Mouse (Mus musculus): ENCODE data around the gene Mpped2.
A peak's percentile ranks its signal among the peaks of the same experiment; 100 is the strongest.

Mpped2 gene

DNA sequence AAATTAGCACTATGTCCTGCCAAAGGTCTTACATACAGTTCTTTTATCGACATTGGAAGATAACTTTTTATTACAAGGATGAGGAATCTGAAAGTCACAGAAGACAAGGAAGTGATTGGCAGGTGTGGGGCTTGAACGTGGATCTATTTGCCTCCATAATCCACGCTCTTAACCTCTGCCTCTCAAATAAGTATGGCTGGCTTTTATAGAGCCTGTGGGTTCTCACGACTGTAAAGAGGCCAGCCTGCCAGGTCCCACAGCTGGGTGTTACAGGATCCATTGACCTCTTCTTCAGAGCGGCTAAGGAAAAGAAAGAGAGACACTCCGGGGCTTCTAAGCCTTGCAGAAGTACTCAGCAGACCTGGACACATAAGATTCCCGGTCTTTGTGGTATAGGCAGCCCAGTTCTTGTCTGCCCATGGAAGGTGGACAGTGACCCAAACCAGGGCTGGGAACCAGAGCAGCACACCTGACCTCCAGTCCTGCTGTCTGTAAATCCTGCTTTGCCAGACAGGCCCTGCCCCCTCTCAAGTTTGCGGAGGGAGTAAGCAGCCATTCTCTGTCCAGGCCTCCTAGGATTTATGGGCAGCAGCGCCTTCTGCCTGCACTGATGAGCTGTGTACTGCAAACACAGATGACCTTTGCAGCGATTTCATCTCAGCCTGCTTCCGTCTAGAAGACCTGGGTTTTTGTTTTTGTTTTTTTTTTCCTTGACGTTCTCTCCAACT, 162.7 kb downstream of the Mpped2 start:
- DNase-seq (ENCODE audit: extremely low spot score): no peak

DNA sequence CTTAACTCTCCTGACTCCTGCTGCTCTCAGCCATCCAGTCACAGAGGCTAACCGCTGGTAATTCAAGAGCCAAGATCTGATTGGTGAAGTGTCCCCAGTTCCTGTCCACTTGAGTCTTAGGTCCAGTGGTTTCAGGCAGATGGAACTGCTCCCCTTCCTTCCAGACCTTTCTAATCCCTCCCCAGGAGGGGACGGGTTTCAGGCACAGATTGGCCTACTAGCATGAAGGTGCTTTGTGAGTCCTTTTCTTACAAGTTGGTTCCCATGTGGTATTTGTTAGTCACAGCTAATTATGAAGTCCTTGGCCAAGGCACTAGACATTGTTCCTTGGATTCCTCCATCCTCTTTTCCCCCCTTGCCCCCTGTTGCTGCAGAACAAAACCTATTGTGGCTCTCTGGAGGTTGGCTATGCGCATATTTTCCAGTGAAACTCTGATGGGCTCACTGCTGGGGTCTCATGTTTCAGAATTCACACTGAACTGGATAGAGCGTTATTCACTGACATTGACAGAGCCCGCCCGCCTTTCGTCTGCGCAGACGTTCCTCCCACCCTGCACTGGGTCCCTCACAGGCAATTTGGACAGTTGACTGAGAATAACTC, 163.4 kb downstream of the Mpped2 start:
- peak; percentile 68 for DNase-seq (ENCODE audit: extremely low spot score)

DNA sequence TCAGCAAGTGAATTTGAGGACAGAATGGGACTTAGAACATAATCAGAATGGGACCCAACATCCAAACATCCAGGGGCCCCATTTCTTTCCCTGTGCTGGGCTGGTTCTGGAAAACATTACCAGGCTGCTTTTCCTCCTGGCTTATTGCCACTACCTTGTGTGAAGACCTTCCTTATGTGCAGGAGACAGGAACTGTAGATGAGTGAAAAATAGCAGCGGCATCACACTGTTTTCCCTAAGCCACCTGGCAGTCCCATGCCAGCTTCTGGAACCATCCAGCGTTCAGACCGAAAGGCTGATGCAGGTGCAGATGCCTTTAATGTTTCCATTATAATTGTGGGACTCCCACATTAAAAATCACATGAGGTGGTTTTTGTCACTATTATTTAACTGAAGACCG, 164.2 kb downstream of the Mpped2 start:
- DNase-seq (ENCODE audit: extremely low spot score): no peak

- DNase-seq (ENCODE audit: extremely low spot score): no peak
These were observed 164.6 kb downstream of the Mpped2 start for GRCm38 (mm10) chr2:106857711-106858110.

DNA sequence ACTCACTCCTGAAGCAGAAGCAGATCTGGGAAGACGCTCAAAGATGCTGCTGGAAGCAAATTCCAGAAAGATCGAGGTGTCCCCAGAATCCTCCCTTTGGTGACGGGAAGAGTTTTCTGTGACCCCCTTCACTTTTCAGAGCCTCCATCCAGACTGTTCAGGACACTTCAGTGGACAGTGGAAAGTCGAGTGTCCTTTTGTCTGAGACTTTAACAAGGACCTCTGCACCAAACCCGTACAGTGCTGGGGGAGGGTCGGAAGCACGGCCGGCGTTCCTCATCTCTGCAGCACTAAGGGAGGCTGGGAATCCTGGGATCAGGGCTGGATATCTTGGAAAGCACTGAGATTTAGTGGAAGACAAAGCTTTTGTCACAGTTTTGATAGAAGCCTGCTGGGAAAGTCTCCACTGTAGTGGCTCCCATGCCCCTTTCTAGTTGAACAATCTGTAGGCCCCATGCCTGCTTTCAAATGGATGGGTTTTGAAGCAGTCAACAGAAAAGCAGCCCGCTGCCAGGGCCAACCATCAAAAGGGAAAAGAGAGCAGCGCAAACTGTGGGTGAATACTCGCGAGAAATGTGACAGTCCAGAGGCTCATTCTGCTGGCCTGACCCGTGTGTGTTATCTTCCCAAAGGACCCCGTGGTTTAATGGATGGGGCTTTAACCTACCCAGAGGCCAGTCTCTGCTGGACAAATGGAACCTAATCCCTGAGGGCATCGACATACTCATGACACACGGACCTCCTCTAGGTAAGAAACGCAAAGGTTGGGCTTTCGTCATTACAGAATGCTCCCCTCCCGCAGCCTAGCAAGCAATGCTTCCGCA, 168.0 kb downstream of the Mpped2 start:
- no peak for DNase-seq (ENCODE audit: extremely low spot score)

GRCm38 (mm10) chr2:106863050-106863653, 170.1 kb downstream of the Mpped2 start:
- DNase-seq (ENCODE audit: extremely low spot score): no peak

DNA sequence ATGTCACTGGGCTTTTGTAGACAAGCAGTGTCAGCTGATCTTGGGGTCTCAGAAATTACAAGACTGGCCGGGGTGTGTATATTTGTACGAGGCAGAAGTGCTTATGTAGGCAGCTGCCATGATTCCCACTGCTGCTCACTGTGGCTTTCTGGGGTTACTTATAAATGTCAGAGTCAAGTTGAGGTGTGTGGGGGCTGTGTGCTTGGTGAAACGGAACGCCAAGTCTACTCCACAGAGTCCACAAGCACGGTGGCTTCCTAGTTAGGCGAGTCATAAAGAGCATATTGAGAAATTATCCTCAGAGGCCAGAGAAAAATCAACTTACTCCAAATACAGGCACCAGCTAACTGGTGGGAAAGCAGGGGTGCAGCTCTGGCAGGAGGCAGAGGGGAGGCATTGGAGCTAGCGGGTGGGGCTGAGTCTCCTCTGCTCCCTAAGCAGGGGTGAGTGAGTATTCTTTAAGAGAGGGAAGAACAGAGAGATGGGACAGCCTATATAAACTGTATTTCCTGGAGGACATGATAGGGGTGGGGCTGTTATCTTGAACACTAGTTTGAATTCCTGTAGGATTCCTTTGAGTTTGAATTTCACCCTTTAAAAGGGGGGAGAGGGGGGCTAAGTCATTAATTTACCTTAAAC, 172.2 kb downstream of the Mpped2 start:
- no peak for DNase-seq (ENCODE audit: extremely low spot score)

DNA sequence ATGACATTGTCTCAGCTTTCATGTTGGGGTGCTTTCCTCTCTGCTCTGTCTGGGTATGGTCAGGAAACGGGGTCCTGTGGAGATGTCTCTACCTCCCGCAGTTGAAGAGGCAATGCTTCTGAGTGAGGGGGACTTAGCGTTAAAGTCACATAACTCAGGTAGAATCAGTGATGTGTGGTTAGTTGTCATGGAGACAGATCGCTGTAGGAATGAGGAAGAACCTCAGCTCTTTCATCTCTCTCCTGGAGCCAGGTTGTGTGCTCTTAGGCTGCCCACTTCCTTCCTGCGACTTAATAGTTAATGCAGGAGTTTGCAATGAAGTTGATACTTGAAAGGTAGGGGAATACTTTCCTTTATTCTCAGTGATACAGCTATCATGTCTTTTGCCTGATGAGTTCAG, 173.2 kb downstream of the Mpped2 start:
- no peak for DNase-seq (ENCODE audit: extremely low spot score)

DNA sequence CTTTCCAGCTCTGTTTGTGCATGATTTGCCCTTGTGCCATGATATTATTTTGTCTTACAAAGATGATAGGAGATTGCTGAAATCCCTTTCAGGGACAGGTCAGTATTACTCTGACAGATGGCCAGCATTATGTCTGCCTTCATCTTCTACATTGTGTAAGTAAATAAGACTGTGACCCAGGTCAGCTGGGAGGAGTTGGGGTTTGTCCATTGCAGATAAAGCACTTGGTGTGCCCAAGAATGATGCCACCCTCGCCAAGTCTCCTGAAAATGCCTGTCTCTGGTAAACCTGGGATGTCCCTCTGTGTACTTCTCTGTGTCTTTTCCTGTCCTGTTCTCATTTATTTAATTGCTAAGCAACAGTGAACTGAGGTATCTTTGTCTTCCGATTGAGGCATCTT, 177.8 kb downstream of the Mpped2 start:
- no peak for DNase-seq (ENCODE audit: extremely low spot score)

DNA sequence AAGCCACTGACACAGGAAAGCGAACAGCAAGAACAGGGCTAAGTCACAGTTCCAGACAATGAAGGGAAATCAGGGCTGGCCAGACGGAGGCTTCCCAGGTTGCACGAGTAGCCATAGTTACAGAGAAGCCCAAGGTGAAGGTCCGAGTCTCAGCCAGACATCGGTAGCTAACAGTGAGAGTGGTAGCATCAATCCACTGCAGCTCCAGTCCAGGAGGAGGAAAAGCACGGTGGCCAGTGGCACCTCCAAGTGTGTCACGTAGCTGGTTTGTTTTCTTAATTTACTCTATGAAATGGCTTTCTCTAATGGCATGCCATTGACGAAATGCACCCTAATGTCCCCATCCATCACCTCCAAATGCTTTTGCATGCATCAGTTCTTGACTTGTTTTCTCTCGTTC, 180.1 kb downstream of the Mpped2 start:
- no peak for DNase-seq (ENCODE audit: extremely low spot score)

DNA sequence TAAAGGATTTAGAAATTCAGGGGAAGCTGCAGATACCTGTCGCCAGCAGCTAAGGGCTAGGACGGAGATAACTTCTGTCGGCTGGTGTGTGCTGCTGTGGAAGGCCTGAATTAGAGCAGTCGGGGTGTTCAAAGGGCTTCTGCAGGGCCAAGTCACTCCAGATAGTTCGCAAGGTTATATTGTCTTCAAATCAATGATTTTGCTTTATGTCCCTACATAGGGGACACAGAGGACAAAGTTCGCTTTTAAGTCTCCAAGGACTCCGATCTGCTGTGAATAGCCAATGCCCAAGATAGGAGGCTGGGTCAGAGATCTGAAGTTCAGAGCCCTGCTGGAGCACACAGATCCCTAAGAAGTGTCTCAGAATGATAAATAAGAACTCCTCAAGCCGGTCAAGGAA, 190.3 kb downstream of the Mpped2 start:
- DNase-seq (ENCODE audit: extremely low spot score): no peak

DNA sequence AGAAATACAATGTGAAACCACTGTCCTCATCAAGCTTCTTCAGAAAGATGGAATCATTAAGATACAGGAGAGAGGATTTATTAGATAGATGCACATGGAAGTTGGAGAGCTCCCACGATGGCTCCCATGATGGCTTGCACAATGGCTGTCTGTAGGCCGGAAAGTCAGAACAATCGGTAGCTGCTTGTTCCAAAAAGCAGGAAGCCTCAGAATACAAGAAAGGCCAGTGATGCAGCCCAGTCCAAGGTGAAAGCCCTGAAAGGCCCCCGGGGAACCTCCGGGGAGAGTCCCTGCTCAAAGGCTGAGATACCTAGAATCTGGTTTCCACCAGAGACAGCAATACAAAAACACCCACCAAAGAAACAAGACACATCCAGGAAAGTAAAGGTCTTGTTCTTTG, 195.1 kb downstream of the Mpped2 start:
- no peak for DNase-seq (ENCODE audit: extremely low spot score)

GRCm38 (mm10) chr2:106889297-106890000, 196.4 kb downstream of the Mpped2 start:
- peak; percentile 10 for DNase-seq (ENCODE audit: extremely low spot score)

DNA sequence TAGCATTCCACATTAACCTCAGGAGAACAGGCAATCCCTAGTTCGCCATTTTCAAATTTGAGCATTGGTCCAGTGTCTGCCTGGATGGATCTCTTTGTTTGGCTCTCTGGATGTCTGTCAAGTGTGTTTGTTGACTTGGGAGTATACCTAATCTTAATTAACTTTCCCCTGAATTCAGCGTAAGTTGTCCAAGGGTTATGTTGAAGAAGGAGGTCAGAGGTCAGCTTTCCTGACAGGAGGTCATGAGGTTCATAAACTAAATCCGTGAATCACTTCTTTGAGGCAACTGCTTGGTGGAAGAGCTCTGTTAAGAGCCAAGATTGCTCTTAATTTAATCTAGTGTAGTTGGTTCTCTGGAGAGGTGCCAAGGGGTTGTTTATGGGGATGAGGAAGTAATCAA, 200.3 kb downstream of the Mpped2 start:
- peak; percentile 26 for DNase-seq (ENCODE audit: extremely low spot score)

DNA sequence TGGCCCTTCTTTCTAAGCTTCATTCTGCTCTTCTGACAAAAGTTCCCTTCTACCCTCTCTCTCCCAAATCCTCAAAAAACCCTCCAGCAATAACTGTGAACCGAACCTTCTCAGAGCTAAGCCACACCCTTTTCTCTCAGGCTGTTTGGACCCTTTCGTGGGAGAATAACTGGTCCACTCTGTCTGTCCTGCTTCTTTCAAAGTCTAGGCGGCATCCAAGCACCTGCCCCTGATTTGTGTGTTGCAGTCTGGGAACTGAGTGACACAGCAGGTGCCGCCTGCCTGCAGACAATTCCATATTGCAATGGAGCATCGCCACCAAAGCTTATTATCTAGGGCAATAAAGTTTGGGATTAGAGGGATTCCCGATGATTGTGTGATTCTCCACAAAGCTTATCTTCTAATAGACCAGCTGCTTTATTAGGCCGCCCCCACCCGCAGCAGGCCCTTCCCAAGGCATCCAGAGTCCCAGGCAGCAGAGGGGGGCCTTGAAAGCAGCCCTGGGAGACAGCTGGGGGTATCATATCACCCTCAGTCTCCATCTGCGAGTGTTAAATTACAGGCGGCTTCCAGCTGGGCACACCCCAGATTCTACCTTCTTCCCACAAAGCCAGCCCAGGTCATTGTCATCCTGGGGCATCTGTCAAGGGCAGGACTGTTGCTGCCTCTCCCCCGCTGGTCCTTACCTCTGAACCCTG, 202.4 kb downstream of the Mpped2 start:
- DNase-seq (ENCODE audit: extremely low spot score): peak; percentile 9

GRCm38 (mm10) chr2:106896024-106896384, 202.9 kb downstream of the Mpped2 start:
- DNase-seq (ENCODE audit: extremely low spot score): no peak

DNA sequence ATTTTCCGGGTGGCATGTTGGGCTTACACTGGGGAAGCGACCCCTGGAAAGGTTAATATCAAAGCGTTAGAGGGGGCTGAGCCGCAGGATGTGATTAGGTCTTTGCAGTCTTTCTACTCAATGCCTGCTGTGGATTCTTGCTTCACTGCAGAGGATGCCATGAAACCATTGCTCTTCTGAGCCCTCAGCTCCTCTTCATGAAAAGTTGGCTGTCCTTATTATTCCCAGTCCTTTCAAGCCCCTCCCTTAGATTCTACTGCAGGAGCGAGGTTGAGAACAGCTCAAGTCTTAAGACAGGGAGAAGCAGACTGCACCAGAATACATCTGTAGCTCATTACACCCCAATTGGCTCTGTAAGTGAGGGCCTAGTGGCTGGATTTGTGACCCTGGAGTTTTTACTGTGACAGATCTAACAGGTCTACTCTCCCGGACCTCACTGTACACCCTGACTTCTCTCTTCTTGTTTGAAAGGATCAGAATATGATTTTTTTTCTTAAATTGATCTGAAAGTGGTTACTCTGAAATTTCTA, 218.9 kb downstream of the Mpped2 start:
- DNase-seq (ENCODE audit: extremely low spot score): no peak

Data from embryo, embryonic 9.5 days (tissue).